Mouse (Mus musculus): Measurements from ENCODE around the gene Phf3. TPM values are rescaled to one million over a fixed set of nuclear protein-coding genes. Genes with fewer than 3 reads are reported as not detected.
"Not testable (repeated sequence)": the region's sequence is repeated elsewhere in the genome, so short reads cannot be mapped to it uniquely, and the experiment has no call there.

Phf3 gene
- polyA plus RNA-seq (2016; fragmentation: Nextera tagmentation; extraction: Ambion mirVana), result 38.4 and 42.5 TPM in 2 replicates

DNA sequence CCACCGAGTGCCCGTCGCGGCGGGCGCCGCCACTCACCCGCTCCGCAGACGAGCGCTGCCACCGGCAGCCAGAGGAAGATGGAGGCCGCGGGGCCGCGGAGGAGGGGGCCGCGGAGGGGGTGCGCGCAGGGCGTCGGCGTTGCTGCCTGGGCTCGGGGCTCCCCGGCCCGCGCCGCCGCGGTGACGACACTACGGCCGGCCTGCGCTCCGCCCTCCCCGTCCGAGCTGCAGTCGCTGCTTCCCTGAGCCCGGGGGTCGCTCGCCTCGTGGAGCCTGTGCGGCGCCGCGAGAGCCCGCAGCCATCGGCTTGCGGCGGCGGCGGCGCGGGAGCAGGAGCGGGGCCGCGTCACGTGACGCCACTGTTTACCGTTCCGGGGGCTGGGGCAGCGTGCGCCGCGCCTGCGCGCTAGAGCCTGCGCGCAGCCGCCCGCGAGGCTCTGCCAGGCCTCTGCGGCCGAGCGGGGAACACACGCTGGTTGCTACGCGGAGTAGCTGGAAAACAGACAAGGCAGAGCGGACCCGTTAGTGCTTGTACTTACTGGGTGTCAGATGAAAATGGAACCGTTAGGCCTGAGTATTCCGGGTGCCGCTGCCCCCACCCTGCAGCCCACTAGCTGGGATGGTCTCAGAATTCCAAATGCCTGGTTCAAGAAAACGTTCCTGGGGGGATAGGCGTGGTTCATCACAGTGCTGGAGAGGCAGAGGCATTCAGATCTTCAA, at the start of gene Phf3:
Phf3 (minus strand) TSS at position 381 of the 720 bp plus-strand sequence.
- ATAC-seq (ENCODE audit: low FRiP score, low read depth), result peak; percentile 94
- no peaks in the 10 kb centered on the region for H3K9me3 ChIP-seq
- no peaks in the 10 kb centered on the region for H3K36me3 ChIP-seq
- H3K4me1 ChIP-seq, result peaks cover 6% of the 10 kb centered on the region
- under 1% methylated on average over 82 of the region's 85 CpGs for WGBS
- H3K4me3 ChIP-seq, result peak within 1 kb of the TSS; percentile 88
- H3K27ac ChIP-seq, result peak within 1 kb of the TSS; percentile 100
- no peaks in the 10 kb centered on the region for H3K27me3 ChIP-seq (replicated peaks)
- H3K9ac ChIP-seq, result peak within 1 kb of the TSS; percentile 96
- peak within 1 kb of the TSS; percentile 60 for H3K4me2 ChIP-seq (replicated peaks)

GRCm38 (mm10) chr1:30922237-30922636, 48.5 kb upstream of the Phf3 start:
- ATAC-seq (ENCODE audit: low FRiP score, low read depth), result no peak
- Histone ChIP-seq H3K36me3 (no peaks in the 10 kb centered on the region), H3K27me3 (replicated peaks) (no peaks in the 10 kb centered on the region), H3K4me1 (no peaks in the 10 kb centered on the region), H3K9ac (no peak overlapping the region), H3K9me3 (peaks cover 10% of the 10 kb centered on the region; the same call in 1 of the 2 replicates), H3K4me3 (no peak overlapping the region), H3K4me2 (replicated peaks) (no peak overlapping the region), H3K27ac (no peak overlapping the region)
- 89% methylated on average over 3 of the region's 3 CpGs for WGBS

DNA sequence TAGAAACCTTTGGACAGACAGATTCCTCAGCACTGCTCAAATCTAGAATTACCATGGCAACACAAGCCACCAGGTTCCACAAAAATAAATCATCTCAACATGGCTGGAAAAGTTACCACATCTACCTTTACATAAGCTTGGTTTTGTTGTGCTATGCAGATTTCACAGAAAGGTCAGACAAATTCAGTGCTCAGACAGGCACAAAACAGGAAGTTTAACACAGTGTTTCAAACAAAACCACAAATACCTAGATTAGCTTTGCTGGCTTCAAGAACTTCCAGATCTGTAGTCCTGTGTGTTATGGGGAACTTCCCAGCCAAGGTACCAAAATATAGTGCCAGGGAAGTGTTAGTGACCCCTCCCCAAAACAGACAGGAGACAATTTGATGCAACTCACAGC, 47.5 kb upstream of the Phf3 start:
- peaks cover 10% of the 10 kb centered on the region; the same call in 1 of the 2 replicates for H3K9me3 ChIP-seq
- H3K9ac ChIP-seq, result no peak overlapping the region
- no peak overlapping the region for H3K27ac ChIP-seq
- no peak for ATAC-seq (ENCODE audit: low FRiP score, low read depth)
- H3K36me3 ChIP-seq, result no peaks in the 10 kb centered on the region
- H3K4me3 ChIP-seq, result no peak overlapping the region
- no peaks in the 10 kb centered on the region for H3K27me3 ChIP-seq (replicated peaks)
- no peak overlapping the region for H3K4me2 ChIP-seq (replicated peaks)
- H3K4me1 ChIP-seq, result no peaks in the 10 kb centered on the region

DNA sequence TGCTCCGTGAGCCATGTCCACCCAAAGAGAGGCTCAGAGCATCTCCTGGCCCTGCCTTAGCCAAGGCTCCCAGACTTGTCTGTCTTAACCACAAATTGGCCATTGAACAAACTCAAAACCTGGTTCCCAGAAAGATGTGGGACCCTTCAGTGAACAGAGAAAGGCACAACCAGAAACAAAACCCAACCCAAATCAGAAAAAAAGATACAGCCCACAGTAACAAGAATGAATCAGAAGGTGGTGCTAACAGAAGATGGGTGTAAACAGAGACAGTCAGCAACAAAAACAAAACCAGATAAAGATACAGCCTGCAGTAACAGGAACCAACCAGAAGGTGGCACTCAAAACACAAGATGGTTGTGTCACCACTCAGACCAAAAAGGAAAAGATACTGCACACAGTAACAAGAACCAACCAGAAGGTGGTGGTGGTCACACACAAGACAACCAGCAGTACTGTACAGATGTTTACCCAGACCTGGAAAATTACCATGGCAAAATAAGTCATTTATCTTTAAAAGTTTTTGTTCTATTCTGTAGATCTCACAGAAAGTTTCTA, 47.0 kb upstream of the Phf3 start:
- Histone ChIP-seq H3K9me3 (peaks cover 10% of the 10 kb centered on the region; the same call in 1 of the 2 replicates), H3K9ac (no peak overlapping the region), H3K36me3 (no peaks in the 10 kb centered on the region), H3K4me1 (no peaks in the 10 kb centered on the region), H3K27ac (no peak overlapping the region), H3K4me2 (replicated peaks) (no peak overlapping the region), H3K27me3 (replicated peaks) (no peaks in the 10 kb centered on the region), H3K4me3 (no peak overlapping the region)
- WGBS, result 98% methylated on average over 1 of the region's 1 CpGs
- ATAC-seq (ENCODE audit: low FRiP score, low read depth), result no peak

GRCm38 (mm10) chr1:30910172-30910571, 36.5 kb upstream of the Phf3 start:
- no peak overlapping the region for H3K9ac ChIP-seq
- H3K9me3 ChIP-seq, result no peaks in the 10 kb centered on the region
- ATAC-seq (ENCODE audit: low FRiP score, low read depth), result no peak
- H3K36me3 ChIP-seq, result no peaks in the 10 kb centered on the region
- 83% methylated on average over 3 of the region's 3 CpGs for WGBS
- no peak overlapping the region for H3K4me3 ChIP-seq
- no peaks in the 10 kb centered on the region for H3K4me1 ChIP-seq
- no peaks in the 10 kb centered on the region for H3K27me3 ChIP-seq (replicated peaks)
- H3K4me2 ChIP-seq (replicated peaks), result no peak overlapping the region
- H3K27ac ChIP-seq, result no peak overlapping the region

DNA sequence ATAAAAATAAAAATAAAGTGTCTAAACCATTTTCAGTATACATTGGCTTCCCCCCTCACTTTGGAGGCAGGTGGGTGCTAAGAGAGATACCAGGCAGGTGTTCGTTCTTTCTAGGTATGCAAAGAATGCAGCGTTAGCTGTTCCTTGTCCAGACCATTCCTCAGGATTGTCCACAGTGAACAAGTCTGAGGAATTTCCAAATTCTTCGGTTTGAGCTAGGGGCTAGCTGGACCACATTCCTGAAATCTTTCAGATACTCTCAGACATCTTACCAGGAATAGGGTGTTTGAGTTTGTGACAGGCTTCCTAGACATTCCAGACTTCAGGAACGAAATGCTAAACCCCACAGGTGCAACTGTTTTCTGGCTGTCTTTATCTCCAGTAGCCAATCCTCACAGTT, 35.1 kb upstream of the Phf3 start:
- Histone ChIP-seq H3K4me1 (no peaks in the 10 kb centered on the region), H3K9ac (no peak overlapping the region), H3K9me3 (no peaks in the 10 kb centered on the region), H3K4me3 (no peak overlapping the region), H3K27ac (no peak overlapping the region), H3K36me3 (no peaks in the 10 kb centered on the region), H3K4me2 (replicated peaks) (no peak overlapping the region), H3K27me3 (replicated peaks) (no peaks in the 10 kb centered on the region)
- 87% methylated on average over 4 of the region's 4 CpGs for WGBS
- ATAC-seq (ENCODE audit: low FRiP score, low read depth), result no peak

GRCm38 (mm10) chr1:30903480-30904218, 29.9 kb upstream of the Phf3 start:
- Histone ChIP-seq H3K4me3 (no peak overlapping the region), H3K27me3 (replicated peaks) (no peaks in the 10 kb centered on the region), H3K4me2 (replicated peaks) (no peak overlapping the region), H3K9ac (no peak overlapping the region), H3K36me3 (no peaks in the 10 kb centered on the region), H3K4me1 (no peaks in the 10 kb centered on the region), H3K27ac (no peak overlapping the region), H3K9me3 (no peaks in the 10 kb centered on the region)
- 86% methylated on average over 3 of the region's 3 CpGs for WGBS
- no peak for ATAC-seq (ENCODE audit: low FRiP score, low read depth)

GRCm38 (mm10) chr1:30898691-30899090, 25.0 kb upstream of the Phf3 start:
- Histone ChIP-seq H3K36me3 (no peaks in the 10 kb centered on the region), H3K27ac (no peak overlapping the region), H3K4me3 (no peak overlapping the region), H3K27me3 (replicated peaks) (no peaks in the 10 kb centered on the region), H3K9ac (no peak overlapping the region), H3K4me1 (no peaks in the 10 kb centered on the region), H3K4me2 (replicated peaks) (no peak overlapping the region), H3K9me3 (no peaks in the 10 kb centered on the region)
- ATAC-seq (ENCODE audit: low FRiP score, low read depth), result no peak
- WGBS, result 89% methylated on average over 2 of the region's 2 CpGs

- H3K9me3 ChIP-seq; H3K9ac ChIP-seq; H3K27me3 ChIP-seq (replicated peaks); H3K4me2 ChIP-seq (replicated peaks); ATAC-seq (ENCODE audit: low FRiP score, low read depth); H3K36me3 ChIP-seq; H3K4me3 ChIP-seq; H3K4me1 ChIP-seq; H3K27ac ChIP-seq: not testable (repeated sequence)
Observed at GRCm38 (mm10) chr1:30895366-30895765, 21.6 kb upstream of the Phf3 start.

GRCm38 (mm10) chr1:30883806-30884205, 10.1 kb upstream of the Phf3 start:
- not testable (repeated sequence) for H3K9me3 ChIP-seq; H3K27me3 ChIP-seq (replicated peaks); ATAC-seq (ENCODE audit: low FRiP score, low read depth); H3K4me2 ChIP-seq (replicated peaks); H3K4me1 ChIP-seq; H3K36me3 ChIP-seq; H3K9ac ChIP-seq; H3K4me3 ChIP-seq; H3K27ac ChIP-seq
- 92% methylated on average over 1 of the region's 1 CpGs for WGBS

DNA sequence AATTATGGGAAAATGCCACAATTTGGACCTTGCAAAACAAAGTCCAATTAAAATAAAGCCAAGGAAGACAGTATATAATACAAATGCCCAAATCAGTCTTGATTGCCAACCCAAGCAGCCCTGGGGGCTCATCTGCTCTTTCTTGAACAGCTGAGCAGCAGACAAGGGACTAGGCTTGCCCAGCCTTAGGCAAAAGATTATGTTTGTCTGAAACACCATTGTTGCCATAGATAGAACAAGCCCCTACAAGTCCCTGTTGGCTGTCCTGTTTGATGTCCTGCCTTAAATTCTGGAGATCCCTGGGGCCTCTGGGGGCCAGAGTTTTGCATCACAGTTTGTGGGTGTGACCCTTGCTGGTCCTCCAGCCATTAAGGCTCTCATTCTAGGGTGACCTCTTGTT, 2.0 kb upstream of the Phf3 start:
- peaks cover 6% of the 10 kb centered on the region for H3K4me1 ChIP-seq
- no peak for ATAC-seq (ENCODE audit: low FRiP score, low read depth)
- no peak overlapping the region for H3K27ac ChIP-seq
- no peak overlapping the region for H3K4me2 ChIP-seq (replicated peaks)
- no peak overlapping the region for H3K9ac ChIP-seq
- H3K9me3 ChIP-seq, result no peaks in the 10 kb centered on the region
- no peak overlapping the region for H3K4me3 ChIP-seq
- H3K27me3 ChIP-seq (replicated peaks), result no peaks in the 10 kb centered on the region
- H3K36me3 ChIP-seq, result no peaks in the 10 kb centered on the region

DNA sequence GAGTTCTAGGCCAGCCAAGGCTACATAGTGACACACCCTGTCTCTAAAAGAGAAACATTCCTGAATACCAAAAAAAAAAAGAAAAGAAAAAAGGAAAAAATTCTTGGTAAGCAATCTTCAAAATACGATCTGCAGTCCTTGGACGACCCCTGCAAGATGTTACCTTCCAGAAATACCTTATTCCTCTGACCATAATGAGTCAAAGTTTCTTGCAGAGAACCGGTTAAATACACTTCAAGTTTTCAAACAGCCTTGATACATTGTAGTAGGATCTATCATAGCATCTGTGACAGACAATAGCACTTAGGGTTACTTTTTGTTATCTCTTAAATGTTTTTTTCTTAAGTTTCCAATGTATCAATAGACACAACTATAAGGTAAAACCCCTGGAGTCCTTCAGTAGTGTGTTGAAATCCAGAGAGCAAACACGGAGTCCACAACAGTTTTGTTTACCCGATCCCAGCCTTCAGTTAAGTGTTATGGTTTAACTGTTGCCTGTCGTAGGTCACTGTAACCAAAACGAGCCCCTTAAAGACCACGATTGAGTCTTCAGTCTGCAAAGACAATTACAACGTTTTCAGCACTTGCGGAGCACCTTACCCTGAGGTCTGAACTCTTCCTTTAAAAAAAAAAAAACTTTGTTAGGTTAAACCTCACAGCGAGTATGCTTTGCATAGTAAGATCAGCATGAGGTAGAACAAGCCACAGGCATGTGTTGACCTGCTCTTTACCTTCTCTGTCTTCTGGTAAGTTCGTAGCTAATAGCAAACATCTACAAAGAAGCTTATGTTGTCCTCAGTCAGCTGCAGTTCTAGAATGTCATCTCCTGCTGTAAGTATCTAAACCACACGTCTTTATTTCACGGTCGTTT, 775 bp upstream of the Phf3 start:
- H3K4me1 ChIP-seq, result peaks cover 6% of the 10 kb centered on the region
- H3K27me3 ChIP-seq (replicated peaks), result no peaks in the 10 kb centered on the region
- WGBS, result 58% methylated on average over 15 of the region's 15 CpGs
- no peaks in the 10 kb centered on the region for H3K36me3 ChIP-seq
- H3K27ac ChIP-seq, result 0 out of 2 replicates have a peak overlapping the region, but pooled peaks have one; percentile 100
- H3K9me3 ChIP-seq, result no peaks in the 10 kb centered on the region
- H3K9ac ChIP-seq, result peak overlapping the region; percentile 96; the same call in 1 of the 2 replicates
- peak overlapping the region; percentile 88 for H3K4me3 ChIP-seq
- H3K4me2 ChIP-seq (replicated peaks), result peak overlapping the region; percentile 60
- no peak for ATAC-seq (ENCODE audit: low FRiP score, low read depth)

Data from neural tube, embryonic 12.5 days (tissue).